Mouse (Mus musculus): ENCODE results near the gene 3110082I17Rik. TPM values are rescaled to one million over a fixed set of nuclear protein-coding genes. Genes with fewer than 3 reads are reported as not detected.

Gene 3110082I17Rik
- polyA plus RNA-seq, 1 experiment from 2014 or later = 22.4 TPM

MicroRNAs within 50 kb of the gene (microRNA counts, 519-probe panel; counts per million panel counts)
- microRNA mmu-miR-339-3p (209 counts per million, percentile 61 among the panel's probes with 10 or more counts), microRNA mmu-miR-339-5p (209 counts per million, percentile 61 among the panel's probes with 10 or more counts)

Small RNA genes lying within 50 kb of the gene (microRNA-seq; reads per million reads assigned to microRNA genes)
- gene Mir339 = 483 reads per million, percentile 74 among the genes with 10 or more reads in this experiment

Other genes starting within 250 kb of the 3110082I17Rik start
- 127 and 149 TPM in 2 replicates for gene Get4, start 208.2 kb downstream of the 3110082I17Rik start, polyA plus RNA-seq (2015; fragmentation: Nextera tagmentation; extraction: Ambion mirVana)
- 0.70 and 1.0 TPM in 2 replicates for gene Adap1, start 134.9 kb downstream of the 3110082I17Rik start, polyA plus RNA-seq (2015; fragmentation: Nextera tagmentation; extraction: Ambion mirVana)
- gene Cox19, start 109.1 kb downstream of the 3110082I17Rik start, polyA plus RNA-seq (2015; fragmentation: Nextera tagmentation; extraction: Ambion mirVana) = 68.4 and 75.8 TPM in 2 replicates
- gene Cyp2w1, start 107.9 kb downstream of the 3110082I17Rik start, polyA plus RNA-seq (2015; fragmentation: Nextera tagmentation; extraction: Ambion mirVana) = not detected in 2 replicates
- 7.0 and 8.8 TPM in 2 replicates for gene Gpr146, start 82.8 kb downstream of the 3110082I17Rik start, polyA plus RNA-seq (2015; fragmentation: Nextera tagmentation; extraction: Ambion mirVana)
- 0.24 and 0.34 TPM in 2 replicates for gene C130050O18Rik, start 55.2 kb downstream of the 3110082I17Rik start, polyA plus RNA-seq (2015; fragmentation: Nextera tagmentation; extraction: Ambion mirVana)
- gene Gper1, start 37.4 kb downstream of the 3110082I17Rik start, polyA plus RNA-seq (2015; fragmentation: Nextera tagmentation; extraction: Ambion mirVana) = 0.90 and 1.2 TPM in 2 replicates
- gene Zfand2a, start 24.0 kb upstream of the 3110082I17Rik start, polyA plus RNA-seq (2015; fragmentation: Nextera tagmentation; extraction: Ambion mirVana) = 8.2 and 10.1 TPM in 2 replicates
- not detected in 2 replicates for gene Uncx, start 83.0 kb upstream of the 3110082I17Rik start, polyA plus RNA-seq (2015; fragmentation: Nextera tagmentation; extraction: Ambion mirVana)